Mouse (Mus musculus) heart, embryonic 14.5 days (tissue): ENCODE results near the gene Yjefn3. TPM values are rescaled to one million over a fixed set of nuclear protein-coding genes. Genes with fewer than 3 reads are reported as not detected.
"Not testable (repeated sequence)": the region's sequence is repeated elsewhere in the genome, so short reads cannot be mapped to it uniquely, and the experiment has no call there.

Experiments used
- ATAC-seq: fragments of 200-750 bp; cut with Nextera tagmentation; 2 replicates; pipeline ENCODE4 v1.8.0; 2017; ENCODE audit warnings: low read depth, moderate TSS enrichment; ENCODE audit not compliant: insufficient number of reproducible peaks, insufficient read depth, low FRiP score
- H3K27ac ChIP-seq, 2 experiments: fragments of 200-500 bp in 1 of 2; fragments of 300-500 bp in 1 of 2; sonication (generic) in 1 of 2; replicated peaks in 1 of 2; 2 replicates each; pipeline ENCODE4 v1.5.1; 2012 to 2014; ENCODE audit warnings: low read depth in 2 of 2, low read length in 2 of 2, control low read depth in 1 of 2, mild to moderate bottlenecking in 1 of 2, mixed read lengths in 1 of 2; ENCODE audit not compliant: control insufficient read depth in 1 of 2, insufficient read depth in 1 of 2
- H3K27me3 ChIP-seq: fragments of 300-500 bp; sonication (generic); 2 replicates; pipeline ENCODE4 v1.6.1; 2014; ENCODE audit warnings: mild to moderate bottlenecking, low read length, control low read depth; ENCODE audit not compliant: control insufficient read depth, insufficient read depth
- H3K36me3 ChIP-seq: fragments of 300-500 bp; sonication (generic); 2 replicates; pipeline ENCODE4 v1.6.1; 2014; ENCODE audit warnings: mild to moderate bottlenecking, control low read depth, low read length, mixed read lengths; ENCODE audit not compliant: control insufficient read depth, insufficient read depth
- H3K4me1 ChIP-seq, 2 experiments: fragments of 200-500 bp in 1 of 2; fragments of 300-500 bp in 1 of 2; sonication (generic) in 1 of 2; 2 replicates each; pipeline ENCODE4 v1.6.1; 2012 to 2014; ENCODE audit warnings: low read length in 2 of 2, control low read depth in 1 of 2, mixed read lengths in 1 of 2; ENCODE audit not compliant: control insufficient read depth in 2 of 2, insufficient read depth in 2 of 2
- H3K4me2 ChIP-seq: fragments of 300-500 bp; sonication (generic); 2 replicates; pipeline ENCODE4 v1.6.1; 2014; ENCODE audit warnings: mild to moderate bottlenecking, low read length
- H3K4me3 ChIP-seq, 2 experiments: fragments of 200-500 bp in 1 of 2; fragments of 300-500 bp in 1 of 2; sonication (generic) in 1 of 2; 2 replicates each; pipeline ENCODE4 v1.5.1; 2012 to 2014; ENCODE audit warnings: low read length in 2 of 2, mild to moderate bottlenecking in 2 of 2, control low read depth in 1 of 2, low read depth in 1 of 2, moderate library complexity in 1 of 2; ENCODE audit not compliant: control insufficient read depth in 1 of 2, insufficient read depth in 1 of 2
- H3K9ac ChIP-seq: fragments of 300-500 bp; sonication (generic); 2 replicates; pipeline ENCODE4 v1.6.1; 2014; ENCODE audit warnings: mild to moderate bottlenecking, low read length
- H3K9me3 ChIP-seq: fragments of 300-500 bp; sonication (generic); 2 replicates; pipeline ENCODE4 v1.6.1; 2016; ENCODE audit warnings: low read length, control low read depth; ENCODE audit not compliant: control insufficient read depth
- WGBS: fragments of 180-500 bp; shearing (Covaris S2); extraction: QIAGEN DNeasy Blood & Tissue Kit; methylation state at CpG from one replicate; pipeline ENCODE4 v1.1.7; 2014; 5-methylcytosine and 5-hydroxymethylcytosine counted together
- polyA plus RNA-seq: library from polyadenylated mRNA; unstranded; fragments of >200 nt; fragmentation: Nextera tagmentation; extraction: Ambion mirVana; gene quantifications from 2 replicates; pipeline ENCODE4 v1.2.1, GENCODE M21; 2014

Gene Yjefn3
- 5.6 and 8.4 TPM in 2 replicates for polyA plus RNA-seq

- no peaks in the 10 kb centered on the region for H3K27me3 ChIP-seq
- WGBS: 5% methylated on average over 89 of the region's 89 CpGs
- peak; percentile 26; the same call in 1 of the 2 replicates for ATAC-seq
- peaks cover 15% of the 10 kb centered on the region for H3K36me3 ChIP-seq
- peak within 1 kb of the TSS; percentile 97 for H3K4me2 ChIP-seq
- H3K4me1 ChIP-seq: peaks cover 13 to 42% of the 10 kb centered on the region in 2 experiments; a peak in 3 of 4 replicates
- H3K9me3 ChIP-seq: no peaks in the 10 kb centered on the region
- H3K27ac ChIP-seq: peak within 1 kb of the TSS; percentile 90 to 96
- H3K4me3 ChIP-seq: peak within 1 kb of the TSS; percentile 65 to 81
- peak within 1 kb of the TSS; percentile 96 for H3K9ac ChIP-seq
Measured at GRCm38 (mm10) chr8:69902163-69903062, at the start of gene Yjefn3, which contains the start of the genes Tssk6 and Ndufa13. Yjefn3 (minus strand) TSS chr8:69902712. Tssk6 (plus strand) TSS chr8:69902184. Ndufa13 (minus strand) TSS chr8:69902558.

DNA sequence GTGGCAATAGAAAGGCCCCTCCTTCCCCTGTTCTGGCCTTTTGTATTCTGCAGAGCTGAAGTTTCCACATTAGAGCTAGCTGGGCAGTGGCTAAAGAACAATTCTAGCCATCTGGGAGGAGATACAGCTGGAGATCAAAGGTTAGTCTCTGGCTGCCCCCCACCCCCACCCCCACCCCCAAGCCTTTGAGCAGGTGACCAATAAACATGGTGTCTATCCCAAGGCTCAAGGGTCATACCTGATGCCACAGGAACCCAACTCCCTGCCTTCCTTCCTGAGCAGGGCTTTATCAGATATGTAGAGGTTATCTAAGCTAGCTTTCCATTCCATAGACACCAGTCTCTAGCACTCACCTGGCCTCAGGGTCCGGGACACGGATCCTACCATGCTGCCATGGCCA, 47.8 kb upstream of the Yjefn3 start:
- Histone ChIP-seq H3K9ac (no peak overlapping the region), H3K4me3 (no peak overlapping the region), H3K27ac (no peak overlapping the region), H3K4me1 (peaks cover 5 to 16% of the 10 kb centered on the region in 2 experiments; a peak in 3 of 4 replicates), H3K9me3 (no peaks in the 10 kb centered on the region), H3K27me3 (no peaks in the 10 kb centered on the region), H3K36me3 (peaks cover 25% of the 10 kb centered on the region), H3K4me2 (no peak overlapping the region)
- 95% methylated on average over 2 of the region's 2 CpGs for WGBS
- ATAC-seq: no peak

DNA sequence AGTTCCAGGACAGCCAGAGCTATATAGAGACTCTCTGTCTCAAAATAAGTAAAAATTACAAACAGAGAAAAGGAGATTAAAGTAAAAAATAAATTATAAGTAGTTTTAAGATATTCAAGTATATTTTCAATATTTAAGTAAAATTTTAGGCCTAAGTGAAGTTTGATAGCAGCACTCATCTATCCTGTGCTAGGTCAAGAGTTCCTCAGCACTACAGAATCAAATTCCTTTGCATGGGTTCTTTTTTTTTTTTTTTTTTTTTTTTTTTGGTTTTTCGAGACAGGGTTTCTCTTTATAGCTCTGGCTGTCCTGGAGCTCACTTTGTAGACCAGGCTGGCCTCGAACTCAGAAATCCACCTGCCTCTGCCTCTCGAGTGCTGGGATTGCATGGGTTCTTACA, 40.0 kb upstream of the Yjefn3 start:
- H3K36me3 ChIP-seq: peaks cover 13% of the 10 kb centered on the region

DNA sequence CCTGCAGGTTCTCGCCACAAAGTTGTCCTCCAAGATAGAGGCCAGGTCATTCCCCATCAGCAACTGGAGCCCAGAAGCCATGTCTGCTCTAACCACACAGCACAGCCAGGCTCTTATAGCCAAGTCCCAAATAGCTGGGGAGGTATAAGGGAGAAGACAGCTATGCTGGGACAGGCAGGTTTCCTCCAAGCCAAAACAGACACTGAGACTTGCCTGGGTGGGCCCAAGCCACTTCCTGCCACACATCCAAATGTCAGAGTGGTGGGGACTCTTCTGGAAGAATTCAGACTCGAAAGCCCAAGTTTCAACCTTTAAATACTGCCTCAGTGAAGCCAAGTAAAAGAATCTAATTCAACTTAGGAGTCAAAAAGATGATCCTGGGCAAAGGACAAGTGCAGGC, 37.9 kb upstream of the Yjefn3 start:
- no peak for ATAC-seq
- Histone ChIP-seq H3K36me3 (peaks cover 10% of the 10 kb centered on the region), H3K27me3 (no peaks in the 10 kb centered on the region), H3K4me1 (peaks cover 50 to 72% of the 10 kb centered on the region in 2 experiments), H3K4me3 (no peak overlapping the region), H3K9me3 (no peaks in the 10 kb centered on the region), H3K9ac (no peak overlapping the region), H3K4me2 (no peak overlapping the region), H3K27ac (peak overlapping the region; percentile 68 to 75)
- 86% methylated on average over 2 of the region's 2 CpGs for WGBS

More for the DNA sequence above, 40.0 kb upstream of the Yjefn3 start:
- H3K4me2 ChIP-seq, H3K9ac ChIP-seq, ATAC-seq, H3K4me3 ChIP-seq, H3K27ac ChIP-seq, H3K9me3 ChIP-seq, H3K27me3 ChIP-seq: not testable (repeated sequence)
- peaks cover 29 to 52% of the 10 kb centered on the region in 2 experiments for H3K4me1 ChIP-seq
- 89% methylated on average over 2 of the region's 3 CpGs for WGBS

- H3K4me3 ChIP-seq: no peak overlapping the region
- H3K36me3 ChIP-seq: peaks cover 17% of the 10 kb centered on the region
- H3K27me3 ChIP-seq: no peaks in the 10 kb centered on the region
- whole genome bisulfite sequencing: 13% methylated on average over 3 of the region's 3 CpGs
- peak; percentile 37; the same call in 1 of the 2 replicates for ATAC-seq
- no peaks in the 10 kb centered on the region for H3K9me3 ChIP-seq
- peaks cover 51 to 76% of the 10 kb centered on the region in 2 experiments for H3K4me1 ChIP-seq
- H3K27ac ChIP-seq: peak overlapping the region; percentile 68 to 75
- H3K9ac ChIP-seq: no peak overlapping the region
- peak overlapping the region; percentile 1; the same call in 1 of the 2 replicates for H3K4me2 ChIP-seq
Measured at GRCm38 (mm10) chr8:69939633-69940032, 37.1 kb upstream of the Yjefn3 start.

DNA sequence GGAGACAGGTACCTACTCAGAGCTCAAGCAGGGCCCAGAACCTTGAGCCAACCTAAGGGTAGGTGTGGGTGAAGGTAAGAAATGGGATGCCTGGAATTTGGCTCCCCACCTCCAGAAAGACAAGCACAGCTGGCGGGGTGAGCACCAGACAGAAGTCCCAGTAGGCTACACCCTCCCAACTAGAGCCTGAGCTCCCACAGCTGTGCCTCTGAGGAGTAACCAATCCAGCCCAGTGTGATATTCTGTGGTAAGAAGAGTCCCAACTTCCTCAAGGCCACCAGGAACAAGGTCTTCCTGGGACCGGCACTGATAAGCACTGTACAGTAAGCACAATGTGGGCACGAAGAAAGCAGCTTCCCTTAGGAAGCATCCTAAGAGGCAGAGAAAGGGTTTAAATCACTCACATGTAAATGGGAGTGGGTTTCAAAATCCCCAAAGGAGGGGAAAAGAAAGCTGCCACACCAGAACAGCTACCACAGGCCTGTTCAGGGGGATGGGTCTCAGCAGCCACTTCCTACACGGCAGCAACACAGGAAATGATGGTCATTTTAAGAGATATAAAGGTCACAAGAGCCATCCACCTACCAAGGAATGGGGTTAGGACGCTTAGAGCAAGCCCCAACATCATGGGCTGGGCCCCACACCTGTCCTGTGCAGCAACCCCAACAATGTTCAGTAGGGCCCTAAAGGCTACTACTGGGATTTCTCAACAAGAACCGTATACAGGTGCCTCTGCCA, 35.9 kb upstream of the Yjefn3 start:
- no peak overlapping the region; the same call in 1 of the 2 replicates for H3K9ac ChIP-seq
- no peak overlapping the region for H3K4me2 ChIP-seq
- H3K9me3 ChIP-seq: no peaks in the 10 kb centered on the region
- H3K27ac ChIP-seq: peak overlapping the region in 1 of 2 experiments; percentile 47; a peak in 2 of 4 replicates
- no peak overlapping the region for H3K4me3 ChIP-seq
- peaks cover 49 to 71% of the 10 kb centered on the region in 2 experiments for H3K4me1 ChIP-seq
- WGBS: 64% methylated on average over 6 of the region's 6 CpGs
- H3K27me3 ChIP-seq: no peaks in the 10 kb centered on the region
- no peak for ATAC-seq
- H3K36me3 ChIP-seq: peaks cover 23% of the 10 kb centered on the region

GRCm38 (mm10) chr8:69937466-69937865, 35.0 kb upstream of the Yjefn3 start:
- H3K4me1 ChIP-seq: peaks cover 45 to 64% of the 10 kb centered on the region in 2 experiments
- H3K27ac ChIP-seq: peak overlapping the region; percentile 24 to 93; a peak in 2 of 4 replicates

More at GRCm38 (mm10) chr8:69937466-69937865, 35.0 kb upstream of the Yjefn3 start:
- Histone ChIP-seq H3K27me3 (no peaks in the 10 kb centered on the region), H3K4me3 (no peak overlapping the region), H3K9me3 (no peaks in the 10 kb centered on the region), H3K36me3 (peaks cover 23% of the 10 kb centered on the region), H3K9ac (no peak overlapping the region), H3K4me2 (no peak overlapping the region)
- 76% methylated on average over 3 of the region's 3 CpGs for WGBS
- ATAC-seq: no peak
